Comparison of ENCODE assay signal across 8 mouse cellular contexts in genomic region chr14:105490158-105490557, GRCm38 (mm10).
"Had no signal": no experiment of that assay in that cellular context is flagged by ENCODE, and none has a peak within 500 bp of the region (broad histone marks: within the 10 kb centered on the region; RNA-seq: fewer than 3 reads in every experiment).

No protein-coding gene starts in this region.

- DNase-seq: kidney, adult 8-10 months; kidney, postnatal 25 days; liver; liver, embryonic 13.5 days; liver, postnatal 0 days; lung, postnatal 14 days; midbrain, embryonic 14.5 days; thymus, postnatal 4 days had no signal

- ATAC-seq: liver, postnatal 0 days had no signal
